Mouse (Mus musculus) bone marrow macrophage, adult 2 months (primary cell): ENCODE data around the gene Pusl1.

Experiments used
- CTCF ChIP-seq: IDR thresholded peaks from 2 replicates; pipeline ENCODE4 v1.5.1; 2012; ENCODE audit warnings: low read depth, mild to moderate bottlenecking, low read length, moderate library complexity
- POLR2A ChIP-seq: IDR thresholded peaks from 2 replicates; pipeline ENCODE4 v1.6.1; 2012; ENCODE audit warnings: mild to moderate bottlenecking, low read depth, low read length, borderline replicate concordance

GRCm38 (mm10) chr4:155898318-155898717 lies 6.7 kb upstream of the Pusl1 start:
- TF ChIP-seq CTCF (no peak), POLR2A (no peak)
